Mouse (Mus musculus): ENCODE measurements at regions not wholly inside any gene's neighbourhood (a gene's known extent, or its start where the extent isn't known, plus 50 kb on each side); places are given as distances from the start of the nearest gene placed in this dataset.

- no peaks in the 10 kb centered on the region for H3K9me3 ChIP-seq (ENCODE audit: low read length)
- no peak for TF ChIP-seq CTCF (IDR thresholded peaks at IDR 0.05)
- no peaks in the 10 kb centered on the region for H3K4me1 ChIP-seq (ENCODE audit: insufficient read depth, low read length)
- no peaks in the 10 kb centered on the region for H3K36me3 ChIP-seq (ENCODE audit: insufficient read depth, low read length)
- WGBS = 80% methylated on average over 3 of the region's 3 CpGs
- ATAC-seq (ENCODE audit: low FRiP score) = no peak
- no peak overlapping the region for H3K9ac ChIP-seq (replicated peaks; ENCODE audit: low read length, poor library complexity, severe bottlenecking)
- DNase-seq (ENCODE audit: low spot score) = no peak
- H3K4me3 ChIP-seq (ENCODE audit: low read depth, low read length) = no peak overlapping the region
- H3K27me3 ChIP-seq (ENCODE audit: insufficient read depth, low read length) = no peaks in the 10 kb centered on the region
- H3K4me2 ChIP-seq (ENCODE audit: low read depth, low read length, poor library complexity, severe bottlenecking) = no peak overlapping the region
- no peak overlapping the region for H3K27ac ChIP-seq (ENCODE audit: low read depth, low read length)
Measured at GRCm38 (mm10) chr4:83102022-83102421, 49.9 kb upstream of the Frem1 start.
